Mouse (Mus musculus) CH12F3 (cell line): Measurements from ENCODE around the gene Pip4k2c.

Source experiments
- in situ Hi-C: fragments of 300-500 bp; cut with MboI; formaldehyde crosslinking; loops from 2 replicates; pipeline ENCODE4 v1.14.3; 2020; ENCODE audit warnings: low sequenced_read_pairs

Pip4k2c gene

GRCm38 (mm10) chr10:127211414-127211854 is at the start of gene Pip4k2c:
Pip4k2c (minus strand) TSS chr10:127211585.
- in situ Hi-C loops = no loop called here

GRCm38 (mm10) chr10:127258489-127258888 is 47.1 kb upstream of the Pip4k2c start:
- in situ Hi-C loops = no loop called here

GRCm38 (mm10) chr10:127257790-127258189 is 46.4 kb upstream of the Pip4k2c start:
- in situ Hi-C loops = no loop called here

GRCm38 (mm10) chr10:127255625-127256345 is 44.4 kb upstream of the Pip4k2c start:
- in situ Hi-C loops = no loop called here

GRCm38 (mm10) chr10:127250810-127251209 is 39.4 kb upstream of the Pip4k2c start:
- in situ Hi-C loops = no loop called here

- in situ Hi-C loops = no loop called here
These were observed 26.9 kb upstream of the Pip4k2c start for GRCm38 (mm10) chr10:127238241-127238824.

GRCm38 (mm10) chr10:127236541-127236940 is 25.2 kb upstream of the Pip4k2c start:
- in situ Hi-C loops = no loop called here

- in situ Hi-C loops = no loop called here
These were observed 21.8 kb upstream of the Pip4k2c start for GRCm38 (mm10) chr10:127233141-127233540.

GRCm38 (mm10) chr10:127231741-127232140 is 20.4 kb upstream of the Pip4k2c start:
- in situ Hi-C loops = no loop called here

- in situ Hi-C loops = no loop called here
These were observed 19.3 kb upstream of the Pip4k2c start for GRCm38 (mm10) chr10:127230693-127231092.

GRCm38 (mm10) chr10:127228897-127229296 is 17.5 kb upstream of the Pip4k2c start:
- in situ Hi-C loops = no loop called here

- in situ Hi-C loops = no loop called here
These were observed 15.8 kb upstream of the Pip4k2c start for GRCm38 (mm10) chr10:127227163-127227562.

- in situ Hi-C loops = no loop called here
These were observed 15.0 kb upstream of the Pip4k2c start for GRCm38 (mm10) chr10:127226318-127226895.

- in situ Hi-C loops = no loop called here
These were observed 14.3 kb upstream of the Pip4k2c start for GRCm38 (mm10) chr10:127225732-127226131.

- in situ Hi-C loops = no loop called here
These were observed 13.8 kb upstream of the Pip4k2c start for GRCm38 (mm10) chr10:127225213-127225612.

- in situ Hi-C loops = no loop called here
These were observed 7.0 kb upstream of the Pip4k2c start for GRCm38 (mm10) chr10:127218339-127218738.

- in situ Hi-C loops = no loop called here
These were observed 5.8 kb upstream of the Pip4k2c start for GRCm38 (mm10) chr10:127217177-127217576.

- in situ Hi-C loops = no loop called here
These were observed 5.1 kb upstream of the Pip4k2c start for GRCm38 (mm10) chr10:127216456-127216855.

GRCm38 (mm10) chr10:127214422-127214803 is 3.0 kb upstream of the Pip4k2c start:
- in situ Hi-C loops = no loop called here

- in situ Hi-C loops = no loop called here
These were observed 2.5 kb upstream of the Pip4k2c start for GRCm38 (mm10) chr10:127213704-127214421.

- in situ Hi-C loops = no loop called here
These were observed 1.9 kb upstream of the Pip4k2c start for GRCm38 (mm10) chr10:127213272-127213671.
